Mouse (Mus musculus) mouse trophoblast stem cell (cell line): Measurements from ENCODE around the gene Mrpl55.

ENCODE experiments used
- in situ Hi-C, 2 experiments: fragments of 300-500 bp; cut with MseI, MboI; formaldehyde crosslinking; loops; 2 replicates in 1 of 2; 3 replicates in 1 of 2; pipeline ENCODE4 v1.15.1; 2025

The Mrpl55 gene

GRCm38 (mm10) chr11:59227604-59228121 lies 25.4 kb downstream of the Mrpl55 start:
- in situ Hi-C loops, result no loop called here

- in situ Hi-C loops, result no loop called here
Observed at GRCm38 (mm10) chr11:59228122-59228953, 26.1 kb downstream of the Mrpl55 start, which contains the start of gene Arf1. Gene Arf1 (minus strand): TSS chr11:59228270.

GRCm38 (mm10) chr11:59230144-59230760 lies 28.0 kb downstream of the Mrpl55 start:
- in situ Hi-C loops, result loop anchor here (5.0 to 10.0 kb wide), 2 partner anchors 67 to 255 kb away; no protein-coding TSS in a partner anchor

GRCm38 (mm10) chr11:59232797-59233196 lies 30.5 kb downstream of the Mrpl55 start:
- in situ Hi-C loops, result loop anchor here (5.0 to 10.0 kb wide), 2 partner anchors 65 to 252 kb away; no protein-coding TSS in a partner anchor

GRCm38 (mm10) chr11:59238525-59239427 lies 36.5 kb downstream of the Mrpl55 start:
- in situ Hi-C loops, result loop anchor here in 1 of 2 experiments (10.0 kb wide), 1 partner anchor 246 kb away; no protein-coding TSS in a partner anchor

GRCm38 (mm10) chr11:59239428-59239785 lies 37.1 kb downstream of the Mrpl55 start:
- in situ Hi-C loops, result loop anchor here in 1 of 2 experiments (10.0 kb wide), 1 partner anchor 245 kb away; no protein-coding TSS in a partner anchor

GRCm38 (mm10) chr11:59239796-59240195 lies 37.5 kb downstream of the Mrpl55 start:
- in situ Hi-C loops, result loop anchor here in 1 of 2 experiments (10.0 kb wide), 1 partner anchor 245 kb away; no protein-coding TSS in a partner anchor

- in situ Hi-C loops, result no loop called here
Observed at GRCm38 (mm10) chr11:59241841-59242240, 39.6 kb downstream of the Mrpl55 start.

- in situ Hi-C loops, result no loop called here
Observed at GRCm38 (mm10) chr11:59243856-59244255, 41.6 kb downstream of the Mrpl55 start.

GRCm38 (mm10) chr11:59248101-59248500 lies 45.8 kb downstream of the Mrpl55 start:
- in situ Hi-C loops, result no loop called here
